8 mouse cellular contexts compared by ENCODE assay signal in the genomic region with DNA sequence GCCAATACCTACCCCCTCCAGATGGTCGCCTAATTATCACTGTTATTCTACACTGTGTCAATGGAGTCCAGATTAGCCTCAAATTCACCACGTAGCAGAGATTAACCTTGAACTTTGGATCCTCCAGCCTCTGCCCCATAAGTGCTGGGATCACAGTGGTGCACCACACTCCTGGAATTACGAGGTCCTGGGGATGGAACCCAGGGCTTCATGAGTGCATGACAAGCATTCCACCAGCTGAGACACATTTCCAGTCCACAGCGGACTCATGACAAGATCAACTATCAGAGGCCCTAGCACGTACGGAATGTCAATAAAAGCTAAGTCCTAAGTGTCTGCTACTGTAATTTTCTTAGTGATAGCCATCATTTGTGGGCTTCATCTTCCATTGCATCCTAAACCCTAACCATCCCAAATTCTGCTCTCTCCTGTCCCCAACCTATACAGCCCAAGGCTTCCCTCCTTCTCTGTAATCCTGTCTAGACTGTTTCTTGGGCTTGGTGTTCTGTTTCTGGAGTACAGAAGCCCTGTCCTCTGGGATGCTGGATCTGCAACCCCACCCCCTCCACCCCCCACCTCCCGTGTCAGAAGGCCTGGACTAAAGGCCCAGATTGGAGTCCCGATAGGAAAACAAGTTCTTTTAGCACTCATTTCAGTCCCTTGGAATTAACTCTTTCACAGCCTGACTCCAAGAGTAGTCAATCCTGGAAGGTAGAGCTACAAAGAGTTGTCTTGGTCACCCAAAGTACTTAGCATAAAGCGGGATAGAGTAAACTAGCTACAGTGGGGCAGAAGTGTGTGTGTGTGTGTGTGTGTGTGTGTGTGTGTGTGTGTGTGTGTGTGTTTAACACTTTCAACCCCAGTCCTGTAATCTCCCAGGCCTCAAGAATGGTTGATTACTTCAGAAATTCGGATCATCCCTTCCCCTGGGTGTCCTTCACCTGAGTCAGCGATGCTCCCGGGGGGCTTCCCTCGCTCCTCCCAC. TPM values are rescaled to one million over a fixed set of nuclear protein-coding genes. Genes with fewer than 3 reads are reported as not detected.
DNase-seq lines count a peak whose midpoint lies in the region; ATAC-seq and TF ChIP-seq lines count a peak whose summit lies in the region.

No protein-coding gene starts in this region.

- peak; percentile 88 for DNase-seq in heart, adult 11 months
- no peak for DNase-seq in heart, postnatal 36 days
- peak; percentile 59 for DNase-seq in R1 (ENCODE audit: low read depth, low spot score)
- peak; percentile 31 for DNase-seq in heart, postnatal 0 days (ENCODE audit: low spot score)
- no peak for DNase-seq in urinary bladder, postnatal 25 days (ENCODE audit: low spot score)
- DNase-seq in layer of hippocampus, postnatal 36 days = no peak
- DNase-seq in cerebellum, postnatal 14 days = no peak

- H3K27me3 ChIP-seq in heart, postnatal 0 days (ENCODE audit: control insufficient read depth, insufficient read depth, low read length) = no peaks in the 10 kb centered on the region
- peaks cover 5% of the 10 kb centered on the region; the same call in 1 of the 2 replicates for H3K27me3 ChIP-seq in midbrain, embryonic 12.5 days

- 20% methylated on average over 13 of the region's 13 CpGs for whole genome bisulfite sequencing in heart, postnatal 0 days
- WGBS in midbrain, embryonic 12.5 days = 21% methylated on average over 13 of the region's 13 CpGs

- peaks cover 28% of the 10 kb centered on the region for H3K4me1 ChIP-seq in heart, postnatal 0 days (ENCODE audit: control insufficient read depth, insufficient read depth)
- peaks cover 17% of the 10 kb centered on the region for H3K4me1 ChIP-seq in midbrain, embryonic 12.5 days

- ATAC-seq in heart, postnatal 0 days (ENCODE audit: insufficient read depth, low read depth) = peak; percentile 6
- ATAC-seq in midbrain, embryonic 12.5 days (ENCODE audit: low FRiP score, low read depth) = peak; percentile 55

- TF ChIP-seq CTCF in heart, postnatal 0 days (IDR thresholded peaks at IDR 0.05; ENCODE audit: low read depth) = no peak

- peak overlapping the region; percentile 68 for H3K4me3 ChIP-seq in heart, postnatal 0 days (ENCODE audit: low read depth, low read length)
- H3K4me3 ChIP-seq in midbrain, embryonic 12.5 days = peak overlapping the region; percentile 66

- peak overlapping the region; percentile 68 for H3K4me2 ChIP-seq in heart, postnatal 0 days (ENCODE audit: low read depth, low read length)
- peak overlapping the region; percentile 64 for H3K4me2 ChIP-seq in midbrain, embryonic 12.5 days (replicated peaks)

- intact Hi-C loops in heart, postnatal 36 days (cut with DNase I) = loop anchor here (5.0 kb wide), 1 partner anchor 38 kb away; no protein-coding TSS in a partner anchor

- H3K36me3 ChIP-seq in heart, postnatal 0 days (replicated peaks; ENCODE audit: control insufficient read depth, insufficient read depth, low read length) = no peaks in the 10 kb centered on the region
- no peaks in the 10 kb centered on the region for H3K36me3 ChIP-seq in midbrain, embryonic 12.5 days

- TF ChIP-seq EP300 in heart, postnatal 0 days (IDR thresholded peaks at IDR 0.05; ENCODE audit: low read depth) = no peak

- peak overlapping the region; percentile 82; the same call in 1 of the 2 replicates for H3K9ac ChIP-seq in heart, postnatal 0 days (replicated peaks; ENCODE audit: low read depth, low read length)
- peak overlapping the region; percentile 75 for H3K9ac ChIP-seq in midbrain, embryonic 12.5 days (replicated peaks)

- no peaks in the 10 kb centered on the region for H3K9me3 ChIP-seq in heart, postnatal 0 days (replicated peaks; ENCODE audit: control insufficient read depth, low read length)
- H3K9me3 ChIP-seq in midbrain, embryonic 12.5 days = no peaks in the 10 kb centered on the region

- peak overlapping the region; percentile 92 for H3K27ac ChIP-seq in heart, postnatal 0 days (ENCODE audit: low read depth)
- peak overlapping the region; percentile 92 for H3K27ac ChIP-seq in midbrain, embryonic 12.5 days (replicated peaks)

RNA-seq across cellular contexts. Expression of gene Adam19, which starts 0.6 kb away (rescaled TPM):
- total RNA-seq in heart, postnatal 36 days (2021) = 10 to 100 TPM; 21.2 to 49.2 TPM
- total RNA-seq in heart, postnatal 0 days (2014; rRNA removed; ENCODE audit: low replicate concordance) = 59.8 and 67.9 TPM in 2 replicates
- 10.1 and 15.8 TPM in 2 replicates for polyA plus RNA-seq in heart, postnatal 0 days (2015; fragmentation: Nextera tagmentation; extraction: Ambion mirVana)
- polyA plus RNA-seq in midbrain, embryonic 12.5 days (2016; fragmentation: Nextera tagmentation; extraction: Ambion mirVana) = 12.5 TPM in 2 replicates
- 10 to 100 TPM; 13.8 to 14.6 TPM for total RNA-seq in layer of hippocampus, postnatal 36 days (2021)

RNA-seq across cellular contexts. Expression of gene Gm12166, which starts 3.1 kb away (rescaled TPM):
- total RNA-seq in heart, postnatal 36 days (2021) = 1 to 10 TPM; 1.3 to 1.9 TPM
- 1.8 and 2.8 TPM in 2 replicates for total RNA-seq in heart, postnatal 0 days (2014; rRNA removed; ENCODE audit: low replicate concordance)
- polyA plus RNA-seq in heart, postnatal 0 days (2015; fragmentation: Nextera tagmentation; extraction: Ambion mirVana) = 3.6 and 3.9 TPM in 2 replicates
- 3.7 and 5.0 TPM in 2 replicates for polyA plus RNA-seq in midbrain, embryonic 12.5 days (2016; fragmentation: Nextera tagmentation; extraction: Ambion mirVana)
- 1 to 10 TPM; 1.9 to 2.0 TPM for total RNA-seq in layer of hippocampus, postnatal 36 days (2021)

Comparison
In these comparisons a context has a peak if more than half of its experiments do, and no peak if none do; other contexts are left out.
1. DNase-seq: peak in heart, adult 11 months (single experiment), R1 (single experiment) and heart, postnatal 0 days (single experiment); none in heart, postnatal 36 days (0 of 2), urinary bladder, postnatal 25 days (single experiment), layer of hippocampus, postnatal 36 days (0 of 2) and cerebellum, postnatal 14 days (0 of 2).